Mouse (Mus musculus) liver (tissue): ENCODE results near the gene Rps28.

ENCODE experiments used
- DNase-seq: peaks from one replicate; pipeline ENCODE4 v3.0.0-alpha.2; 2020; ENCODE audit warnings: mixed read lengths

Rps28 gene

DNA sequence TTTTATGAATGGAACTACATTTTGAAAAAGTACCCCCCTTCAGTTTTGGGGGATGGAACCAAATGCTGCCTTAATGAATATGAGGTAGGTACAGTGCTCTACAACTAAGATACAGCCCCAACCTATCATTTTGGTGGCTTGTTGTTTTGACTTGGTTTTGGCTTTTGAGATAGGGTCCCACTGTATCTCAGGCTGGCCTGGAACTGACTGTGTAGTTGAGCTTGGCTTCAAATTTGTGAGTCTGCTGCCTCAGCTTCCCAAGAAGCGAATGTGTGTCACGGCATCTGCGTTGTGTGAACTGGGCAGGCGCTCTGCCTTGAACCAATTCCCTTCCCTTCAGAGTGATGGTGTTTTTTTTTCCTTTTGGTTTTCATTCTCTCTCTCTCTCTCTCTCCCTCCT is 52.7 kb downstream of the Rps28 start:
- DNase-seq = no peak
